Mouse (Mus musculus) lung, postnatal 0 days (tissue): ENCODE measurements at regions not wholly inside any gene's neighbourhood (a gene's known extent, or its start where the extent isn't known, plus 50 kb on each side); places are given as distances from the start of the nearest gene placed in this dataset.

Experiments
- CTCF ChIP-seq: IDR thresholded peaks from 2 replicates; pipeline ENCODE4 v1.5.1; 2016; ENCODE audit warnings: antibody characterized with exemption, mild to moderate bottlenecking
- EP300 ChIP-seq: IDR thresholded peaks from 2 replicates; pipeline ENCODE4 v1.6.1; 2016; ENCODE audit warnings: antibody characterized with exemption, mild to moderate bottlenecking, control low read depth

DNA sequence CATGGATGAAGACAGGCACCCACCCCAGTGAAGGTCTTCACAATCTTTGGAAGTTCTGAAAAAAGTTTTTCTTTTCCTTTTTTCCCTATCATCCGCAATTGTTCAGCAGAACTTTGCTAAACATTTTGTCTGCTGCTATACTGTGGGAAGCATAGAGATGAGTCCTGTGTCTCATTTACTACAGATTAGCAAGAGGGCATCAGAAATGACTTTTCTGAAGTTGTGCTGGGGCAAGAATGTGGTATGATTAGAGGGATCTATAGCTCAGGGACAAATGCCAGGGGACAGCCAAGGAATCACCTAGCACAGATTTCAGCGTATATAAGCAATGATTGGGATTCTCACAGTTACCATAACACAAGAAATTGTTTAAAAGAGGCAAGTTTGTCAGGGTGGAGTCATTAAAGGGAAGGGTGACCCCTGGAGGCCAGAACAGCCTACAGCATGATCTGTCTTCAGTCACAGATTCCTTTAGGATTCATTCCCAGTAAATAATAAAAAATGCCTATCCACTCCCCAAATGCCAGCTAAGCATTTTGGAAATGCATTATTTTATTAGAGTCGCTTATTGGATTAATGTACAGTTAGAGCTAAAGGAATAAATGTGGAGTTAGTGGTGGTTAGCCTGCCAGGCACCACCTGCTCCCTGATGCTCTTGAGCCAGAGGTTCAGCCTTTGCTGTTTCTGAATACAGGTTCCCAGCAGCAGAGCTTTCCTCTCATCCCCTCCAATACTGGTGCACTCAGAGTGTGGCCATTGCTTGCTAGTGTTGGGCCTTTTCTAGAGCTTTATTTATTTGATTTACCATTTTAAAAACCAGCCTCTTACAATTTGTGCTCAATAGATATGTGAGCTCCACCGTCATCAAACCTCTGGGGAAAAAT, 828.6 kb upstream of the Nr2f1 start:
- TF ChIP-seq CTCF (peak; percentile 66), EP300 (no peak)
